Mouse (Mus musculus) A20 (cell line): ENCODE measurements at regions not wholly inside any gene's neighbourhood (a gene's known extent, or its start where the extent isn't known, plus 50 kb on each side); places are given as distances from the start of the nearest gene placed in this dataset.

Source experiments
- DNase-seq: peaks from one replicate; pipeline ENCODE4 v3.0.0-alpha.2; 2011; ENCODE audit warnings: low read depth, low spot score

GRCm38 (mm10) chr12:31172451-31173318 is 67.9 kb upstream of the Gm6993 start:
- no peak for DNase-seq

DNA sequence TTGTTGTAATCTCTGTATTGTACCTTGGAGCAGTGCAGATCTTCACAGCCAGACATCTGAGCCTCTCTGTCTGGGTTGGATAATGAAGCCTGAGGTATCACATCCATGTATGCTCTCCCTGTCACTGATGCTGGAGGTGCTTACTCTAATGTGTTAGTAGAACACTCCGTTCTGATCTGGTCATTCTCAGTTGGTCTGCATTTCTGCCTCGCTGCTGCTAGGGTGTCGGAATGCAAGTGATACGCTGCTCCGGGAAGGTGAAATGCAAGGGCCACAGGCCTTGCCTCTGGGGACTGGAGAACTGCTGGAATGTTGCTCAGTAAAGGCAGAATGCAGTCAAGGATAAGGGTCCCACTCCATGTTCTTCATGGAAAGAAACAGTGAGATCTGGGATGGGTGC is 67.1 kb upstream of the Gm6993 start:
- no peak for DNase-seq

GRCm38 (mm10) chr12:31179536-31179935 is 61.0 kb upstream of the Gm6993 start:
- DNase-seq: no peak

GRCm38 (mm10) chr12:31183632-31184031 is 56.9 kb upstream of the Gm6993 start:
- DNase-seq: no peak

DNA sequence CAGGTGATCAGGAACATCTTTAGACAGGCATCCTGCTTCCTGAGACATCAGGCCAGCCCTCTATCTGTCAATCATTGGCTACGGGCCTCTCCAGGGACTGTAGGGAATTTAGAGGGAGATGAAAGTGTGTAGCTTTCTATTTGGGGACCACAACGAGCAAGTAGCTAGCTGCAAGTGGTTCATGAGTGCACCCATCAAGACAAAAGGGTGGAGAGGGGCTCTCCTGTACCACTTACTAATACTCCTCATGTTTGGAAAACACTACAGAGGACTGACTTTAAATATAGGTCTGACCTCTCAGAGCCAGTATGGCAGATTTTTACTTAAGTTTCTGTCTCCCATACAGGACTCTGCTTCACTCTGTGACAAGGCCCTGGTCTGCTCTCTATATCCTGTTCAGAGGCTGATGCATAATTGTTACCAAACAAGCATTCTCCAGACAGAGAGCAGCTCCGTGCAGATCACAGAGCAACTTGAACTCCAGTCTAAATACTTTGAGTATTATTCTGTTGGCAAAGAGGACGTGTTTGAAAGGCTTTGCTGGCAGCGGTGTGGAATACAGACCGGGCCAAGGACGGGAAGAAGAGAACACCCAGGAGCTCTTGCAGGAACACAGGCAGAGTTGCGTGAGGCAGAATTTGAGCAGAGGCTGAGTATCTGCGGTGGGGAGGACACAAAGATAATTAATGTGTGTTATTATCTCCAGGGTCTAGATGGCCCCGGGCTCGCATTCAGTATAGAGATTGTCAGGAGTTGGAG is 56.2 kb upstream of the Gm6993 start:
- DNase-seq: no peak

- DNase-seq: no peak
Measured at GRCm38 (mm10) chr12:31185177-31185932, 55.2 kb upstream of the Gm6993 start.

DNA sequence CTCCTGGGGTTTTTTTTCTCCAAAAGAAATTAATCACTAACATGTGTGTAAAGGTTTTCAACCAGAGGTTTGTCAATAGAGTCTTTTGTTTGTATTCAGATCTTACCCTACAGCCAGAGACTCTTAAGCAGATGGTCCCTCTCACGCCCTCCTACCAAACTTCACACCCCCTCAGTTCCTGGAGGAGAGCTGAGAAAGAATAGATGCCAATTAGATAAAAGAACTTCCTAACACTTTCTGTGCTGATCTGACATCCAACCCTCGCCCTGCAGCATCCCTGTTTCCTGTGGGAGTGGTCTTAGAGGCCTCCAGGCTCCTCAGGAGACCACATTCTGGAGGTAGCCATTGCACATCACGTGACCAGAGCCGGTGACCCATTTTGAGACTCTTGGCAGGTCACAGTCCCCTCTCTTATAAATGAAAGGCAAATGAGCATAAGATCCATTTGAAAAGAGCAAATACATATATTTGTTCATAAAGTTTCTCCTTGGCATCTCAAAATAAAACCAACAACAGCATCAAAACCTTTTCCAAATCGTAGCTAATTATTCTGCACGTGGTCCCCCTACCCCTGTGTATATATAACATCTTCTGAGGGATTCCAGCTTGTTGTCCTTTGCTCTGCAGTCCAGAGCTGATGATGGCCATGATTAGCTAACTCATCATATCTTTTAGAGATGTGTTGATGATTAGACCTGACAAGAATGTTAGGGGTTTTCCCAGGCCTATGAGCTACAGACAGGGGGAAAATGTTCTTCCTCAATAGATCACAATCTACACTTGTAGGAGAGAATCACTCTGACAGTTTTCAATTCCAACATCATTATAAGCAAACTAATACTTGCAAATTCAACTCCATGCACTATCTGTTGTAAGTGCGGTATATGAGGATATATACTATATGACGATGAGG is 54.4 kb upstream of the Gm6993 start:
- no peak for DNase-seq

- DNase-seq: no peak
Measured at GRCm38 (mm10) chr12:31188011-31188576, 52.5 kb upstream of the Gm6993 start.

DNA sequence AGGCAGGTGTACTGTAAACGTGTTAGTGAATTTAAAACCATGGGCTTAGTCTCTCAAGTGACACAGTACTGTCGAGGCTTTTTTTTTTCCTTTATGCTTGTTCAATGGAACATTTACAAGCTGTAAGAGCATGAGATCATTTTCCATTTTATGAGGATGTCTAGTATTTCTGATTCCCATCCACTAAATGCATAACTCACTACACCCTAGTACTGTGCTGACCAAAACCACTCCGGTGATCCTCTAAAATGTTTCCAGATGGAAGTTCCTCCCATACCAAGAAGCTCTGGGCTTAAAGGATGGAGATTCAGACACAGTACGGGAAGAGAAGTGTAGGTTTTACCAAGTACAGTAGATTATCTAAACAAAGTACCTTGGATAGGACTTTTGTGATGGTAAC is 50.3 kb upstream of the Gm6993 start:
- DNase-seq: no peak
